Mouse (Mus musculus) limb, embryonic 12.5 days (tissue): ENCODE data around the gene Fkbpl. TPM values are rescaled to one million over a fixed set of nuclear protein-coding genes. Genes with fewer than 3 reads are reported as not detected.
A peak's percentile ranks its signal among the peaks of the same experiment; 100 is the strongest.

Experiments
- ATAC-seq: fragments of 200-750 bp; cut with Nextera tagmentation; 2 replicates; pipeline ENCODE4 v1.8.0; 2017; ENCODE audit warnings: low read depth, moderate TSS enrichment; ENCODE audit not compliant: insufficient number of reproducible peaks, insufficient read depth, low FRiP score, low TSS enrichment
- H3K27ac ChIP-seq: fragments of 300-500 bp; sonication (generic); 2 replicates; pipeline ENCODE4 v1.5.1; 2016; ENCODE audit warnings: mild to moderate bottlenecking, moderate library complexity
- H3K27me3 ChIP-seq: fragments of 300-500 bp; sonication (generic); 2 replicates; pipeline ENCODE4 v1.6.1; 2016; ENCODE audit warnings: mild to moderate bottlenecking, moderate library complexity
- H3K36me3 ChIP-seq: fragments of 300-500 bp; sonication (generic); 2 replicates; pipeline ENCODE4 v1.6.1; 2016; ENCODE audit warnings: mild to moderate bottlenecking, moderate library complexity
- H3K4me1 ChIP-seq: fragments of 300-500 bp; sonication (generic); replicated peaks from 2 replicates; pipeline ENCODE4 v1.6.1; 2016
- H3K4me2 ChIP-seq: fragments of 300-500 bp; sonication (generic); 2 replicates; pipeline ENCODE4 v1.6.1; 2016; ENCODE audit warnings: mild to moderate bottlenecking, moderate library complexity
- H3K4me3 ChIP-seq: fragments of 300-500 bp; sonication (generic); replicated peaks from 2 replicates; pipeline ENCODE4 v1.5.1; 2016; ENCODE audit warnings: mild to moderate bottlenecking
- H3K9ac ChIP-seq: fragments of 300-500 bp; sonication (generic); replicated peaks from 2 replicates; pipeline ENCODE4 v1.6.1; 2016; ENCODE audit warnings: mild to moderate bottlenecking, moderate library complexity
- H3K9me3 ChIP-seq: fragments of 300-500 bp; sonication (generic); 2 replicates; pipeline ENCODE4 v1.6.1; 2016; ENCODE audit warnings: mild to moderate bottlenecking, moderate library complexity
- WGBS: fragments of 180-500 bp; shearing (Covaris S2); methylation state at CpG from one replicate; pipeline ENCODE4 v1.1.7; 2016; 5-methylcytosine and 5-hydroxymethylcytosine counted together
- polyA plus RNA-seq: library from polyadenylated mRNA; unstranded; fragments of >200 nt; fragmentation: Nextera tagmentation; extraction: Ambion mirVana; gene quantifications from 2 replicates; pipeline ENCODE4 v1.2.1, GENCODE M21; 2016

Fkbpl gene
- polyA plus RNA-seq: 14.0 and 19.5 TPM in 2 replicates

GRCm38 (mm10) chr17:34644608-34645007, at the start of gene Fkbpl:
Gene Fkbpl, plus strand, starts transcription at chr17:34644764.
- peak within 1 kb of the TSS; percentile 72 for H3K27ac ChIP-seq

DNA sequence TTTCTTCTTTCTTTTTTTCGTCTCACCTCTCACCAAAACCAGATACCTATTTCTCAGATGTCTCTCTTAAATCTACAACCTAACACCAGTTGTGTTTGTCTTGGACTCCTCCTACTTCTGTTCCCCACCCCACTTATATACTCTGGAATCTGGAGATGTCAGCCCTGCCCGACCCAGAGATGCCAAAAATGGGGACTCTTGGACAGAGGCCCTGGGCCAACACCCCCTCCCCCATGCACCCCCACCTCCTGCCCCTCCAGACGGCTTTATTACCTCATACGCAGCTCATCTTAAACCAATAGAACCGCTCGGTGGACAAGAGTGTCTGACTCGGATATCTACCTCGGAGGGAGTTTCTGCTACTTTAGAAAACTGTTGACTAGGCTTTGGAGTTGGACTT, 48.5 kb upstream of the Fkbpl start:
- 68% methylated on average over 8 of the region's 8 CpGs for WGBS
- no peak overlapping the region for H3K9ac ChIP-seq
- H3K36me3 ChIP-seq: peaks cover 45% of the 10 kb centered on the region
- no peak overlapping the region; the same call in 1 of the 2 replicates for H3K4me3 ChIP-seq
- H3K4me1 ChIP-seq: peaks cover 48% of the 10 kb centered on the region
- no peak for ATAC-seq
- no peaks in the 10 kb centered on the region for H3K27me3 ChIP-seq
- H3K27ac ChIP-seq: no peak overlapping the region
- no peak overlapping the region for H3K4me2 ChIP-seq
- no peaks in the 10 kb centered on the region for H3K9me3 ChIP-seq

More at GRCm38 (mm10) chr17:34644608-34645007, at the start of gene Fkbpl:
- Histone ChIP-seq H3K4me2 (peak within 1 kb of the TSS; percentile 76), H3K36me3 (peaks cover 17% of the 10 kb centered on the region), H3K27me3 (no peaks in the 10 kb centered on the region), H3K4me3 (peak within 1 kb of the TSS; percentile 63), H3K9me3 (no peaks in the 10 kb centered on the region), H3K9ac (peak within 1 kb of the TSS; percentile 60), H3K4me1 (peaks cover 30% of the 10 kb centered on the region)
- under 1% methylated on average over 16 of the region's 16 CpGs for WGBS
- peak; percentile 53 for ATAC-seq

DNA sequence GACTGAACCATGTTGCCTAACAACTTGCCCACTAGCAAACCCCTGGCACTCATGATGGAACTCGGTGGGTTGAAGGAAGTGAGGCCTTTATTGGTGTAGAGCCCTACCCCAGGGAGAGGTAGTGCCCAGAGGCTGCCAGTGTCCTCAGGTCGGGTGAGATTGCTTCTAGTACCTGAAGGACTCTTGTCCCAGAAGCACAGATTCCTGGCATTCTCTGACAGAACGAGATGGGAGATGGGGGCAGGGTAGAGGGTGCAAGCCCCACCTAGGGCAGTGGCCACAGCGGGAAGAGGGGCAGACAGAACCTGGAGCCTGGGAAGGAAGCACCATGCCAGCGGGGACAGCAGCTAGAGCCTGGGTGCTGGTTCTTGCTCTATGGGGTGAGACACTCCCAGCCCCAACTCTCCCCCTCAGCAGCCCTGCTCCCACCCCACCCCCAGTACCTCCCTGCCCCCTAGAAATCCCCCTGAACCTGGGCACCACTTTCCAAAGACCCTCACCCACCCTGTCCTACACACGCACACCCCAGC, 46.9 kb upstream of the Fkbpl start, which contains the start of gene Ager:
Ager (plus strand) TSS at position 297 of the 530 bp plus-strand sequence.
- H3K4me2 ChIP-seq: no peak within 1 kb of the TSS
- H3K4me3 ChIP-seq: no peak within 1 kb of the TSS
- H3K9me3 ChIP-seq: no peaks in the 10 kb centered on the region
- peaks cover 54% of the 10 kb centered on the region for H3K36me3 ChIP-seq
- peak within 1 kb of the TSS; percentile 35; the same call in 1 of the 2 replicates for H3K27ac ChIP-seq
- peaks cover 49% of the 10 kb centered on the region for H3K4me1 ChIP-seq
- ATAC-seq: no peak
- 19% methylated on average over 6 of the region's 6 CpGs for WGBS
- H3K9ac ChIP-seq: 0 out of 2 replicates have a peak within 1 kb of the TSS, but pooled peaks have one; percentile 18
- H3K27me3 ChIP-seq: no peaks in the 10 kb centered on the region

GRCm38 (mm10) chr17:34599891-34600290, 44.7 kb upstream of the Fkbpl start:
- 74% methylated on average over 9 of the region's 9 CpGs for WGBS
- Histone ChIP-seq H3K4me1 (peaks cover 39% of the 10 kb centered on the region), H3K27ac (no peak overlapping the region), H3K27me3 (no peaks in the 10 kb centered on the region), H3K36me3 (peaks cover 44% of the 10 kb centered on the region), H3K9me3 (no peaks in the 10 kb centered on the region), H3K9ac (no peak overlapping the region), H3K4me2 (no peak overlapping the region), H3K4me3 (no peak overlapping the region)
- ATAC-seq: no peak

DNA sequence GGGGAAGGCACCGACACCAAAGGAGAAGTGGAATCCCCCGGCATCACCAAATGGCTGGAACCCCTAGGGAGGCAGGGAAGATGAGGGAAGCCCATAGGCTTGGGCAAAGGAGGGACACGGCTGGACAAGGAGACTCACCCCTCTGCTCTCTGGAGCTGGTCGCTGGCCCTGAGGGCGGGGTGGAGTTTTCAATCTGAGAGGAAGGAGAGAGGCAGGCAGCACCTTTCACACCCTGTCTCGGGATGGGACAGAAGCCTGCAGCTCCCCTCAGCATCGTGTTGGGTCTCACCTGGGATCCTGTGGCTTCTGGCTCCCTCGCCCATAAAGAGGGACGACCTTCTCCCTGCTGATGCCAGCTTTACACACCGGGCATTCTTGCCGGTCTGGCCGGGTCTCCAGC, 42.8 kb upstream of the Fkbpl start:
- peaks cover 36% of the 10 kb centered on the region for H3K4me1 ChIP-seq
- H3K4me2 ChIP-seq: peak overlapping the region; percentile 81
- H3K4me3 ChIP-seq: 0 out of 2 replicates have a peak overlapping the region, but pooled peaks have one; percentile 96
- no peak overlapping the region for H3K9ac ChIP-seq
- WGBS: 84% methylated on average over 12 of the region's 12 CpGs
- no peak overlapping the region for H3K27ac ChIP-seq
- no peaks in the 10 kb centered on the region for H3K9me3 ChIP-seq
- no peak for ATAC-seq
- H3K36me3 ChIP-seq: peaks cover 26% of the 10 kb centered on the region
- H3K27me3 ChIP-seq: no peaks in the 10 kb centered on the region

GRCm38 (mm10) chr17:34603375-34604060, 41.0 kb upstream of the Fkbpl start, which contains the start of gene Rnf5:
Gene Rnf5, minus strand, starts transcription at chr17:34603690.
- H3K9ac ChIP-seq: peak within 1 kb of the TSS; percentile 76
- peak within 1 kb of the TSS; percentile 94 for H3K4me2 ChIP-seq
- H3K9me3 ChIP-seq: no peaks in the 10 kb centered on the region
- peak; percentile 95 for ATAC-seq
- H3K27ac ChIP-seq: peak within 1 kb of the TSS; percentile 91
- H3K4me1 ChIP-seq: peaks cover 41% of the 10 kb centered on the region
- WGBS: under 1% methylated on average over 30 of the region's 30 CpGs
- H3K36me3 ChIP-seq: peaks cover 33% of the 10 kb centered on the region
- no peaks in the 10 kb centered on the region for H3K27me3 ChIP-seq
- peak within 1 kb of the TSS; percentile 96 for H3K4me3 ChIP-seq

- Histone ChIP-seq H3K9ac (peak within 1 kb of the TSS; percentile 97), H3K4me2 (peak within 1 kb of the TSS; percentile 94), H3K4me1 (peaks cover 45% of the 10 kb centered on the region), H3K27me3 (no peaks in the 10 kb centered on the region), H3K27ac (peak within 1 kb of the TSS; percentile 91), H3K4me3 (peak within 1 kb of the TSS; percentile 96), H3K36me3 (peaks cover 35% of the 10 kb centered on the region), H3K9me3 (no peaks in the 10 kb centered on the region)
- ATAC-seq: peak; percentile 86
- under 1% methylated on average over 34 of the region's 35 CpGs for WGBS
Observed at GRCm38 (mm10) chr17:34604061-34604508, 40.5 kb upstream of the Fkbpl start, which contains the start of gene Agpat1. Gene Agpat1, plus strand, starts transcription at chr17:34604262.

DNA sequence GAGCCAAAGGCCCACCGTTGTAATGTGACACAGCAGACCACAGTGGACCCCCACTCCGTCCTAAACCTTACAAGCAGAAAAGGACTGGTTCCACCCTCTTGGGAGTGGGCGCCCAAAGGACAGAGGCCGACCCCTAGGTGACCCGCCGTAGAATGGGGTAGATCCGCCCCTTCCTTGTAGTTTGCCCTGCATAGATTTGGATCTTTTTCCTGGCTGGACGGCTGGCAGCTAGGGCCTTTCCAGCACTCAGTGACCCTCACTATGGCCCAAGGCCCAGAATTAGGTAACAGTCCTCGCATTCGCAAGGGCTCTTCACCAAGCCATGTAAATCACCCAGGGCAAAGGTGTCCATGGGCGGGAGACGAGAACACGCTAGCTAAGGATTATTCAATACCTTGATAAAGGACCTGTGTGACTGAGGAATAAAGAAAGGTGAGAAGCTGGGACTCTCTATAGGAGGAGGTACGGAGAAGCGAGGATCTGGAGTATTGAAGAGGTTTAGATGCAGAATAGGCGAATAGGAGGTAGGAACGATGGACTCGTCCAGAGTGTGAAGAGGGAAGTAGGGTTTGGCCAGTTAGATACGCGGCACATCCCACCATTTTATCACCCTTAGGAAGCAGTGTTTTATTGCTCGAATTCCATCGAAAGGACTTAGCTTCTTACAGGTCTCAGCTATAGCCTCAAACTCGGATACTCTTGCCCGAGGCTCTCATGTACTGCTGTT, 39.9 kb upstream of the Fkbpl start:
- no peak for ATAC-seq
- Histone ChIP-seq H3K9ac (peak overlapping the region; percentile 97), H3K27me3 (no peaks in the 10 kb centered on the region), H3K27ac (peak overlapping the region; percentile 91), H3K36me3 (peaks cover 34% of the 10 kb centered on the region), H3K4me2 (peak overlapping the region; percentile 94), H3K4me3 (peak overlapping the region; percentile 96), H3K9me3 (no peaks in the 10 kb centered on the region), H3K4me1 (peaks cover 45% of the 10 kb centered on the region)
- 13% methylated on average over 24 of the region's 24 CpGs for WGBS

- under 1% methylated on average over 24 of the region's 30 CpGs for WGBS
- Histone ChIP-seq H3K27me3 (no peaks in the 10 kb centered on the region), H3K36me3 (peaks cover 30% of the 10 kb centered on the region), H3K4me2 (peak overlapping the region; percentile 94), H3K4me3 (peak overlapping the region; percentile 96), H3K4me1 (peaks cover 45% of the 10 kb centered on the region), H3K27ac (peak overlapping the region; percentile 91), H3K9me3 (no peaks in the 10 kb centered on the region), H3K9ac (peak overlapping the region; percentile 97)
- peak; percentile 33; the same call in 1 of the 2 replicates for ATAC-seq
Observed at GRCm38 (mm10) chr17:34605609-34606008, 39.0 kb upstream of the Fkbpl start.

DNA sequence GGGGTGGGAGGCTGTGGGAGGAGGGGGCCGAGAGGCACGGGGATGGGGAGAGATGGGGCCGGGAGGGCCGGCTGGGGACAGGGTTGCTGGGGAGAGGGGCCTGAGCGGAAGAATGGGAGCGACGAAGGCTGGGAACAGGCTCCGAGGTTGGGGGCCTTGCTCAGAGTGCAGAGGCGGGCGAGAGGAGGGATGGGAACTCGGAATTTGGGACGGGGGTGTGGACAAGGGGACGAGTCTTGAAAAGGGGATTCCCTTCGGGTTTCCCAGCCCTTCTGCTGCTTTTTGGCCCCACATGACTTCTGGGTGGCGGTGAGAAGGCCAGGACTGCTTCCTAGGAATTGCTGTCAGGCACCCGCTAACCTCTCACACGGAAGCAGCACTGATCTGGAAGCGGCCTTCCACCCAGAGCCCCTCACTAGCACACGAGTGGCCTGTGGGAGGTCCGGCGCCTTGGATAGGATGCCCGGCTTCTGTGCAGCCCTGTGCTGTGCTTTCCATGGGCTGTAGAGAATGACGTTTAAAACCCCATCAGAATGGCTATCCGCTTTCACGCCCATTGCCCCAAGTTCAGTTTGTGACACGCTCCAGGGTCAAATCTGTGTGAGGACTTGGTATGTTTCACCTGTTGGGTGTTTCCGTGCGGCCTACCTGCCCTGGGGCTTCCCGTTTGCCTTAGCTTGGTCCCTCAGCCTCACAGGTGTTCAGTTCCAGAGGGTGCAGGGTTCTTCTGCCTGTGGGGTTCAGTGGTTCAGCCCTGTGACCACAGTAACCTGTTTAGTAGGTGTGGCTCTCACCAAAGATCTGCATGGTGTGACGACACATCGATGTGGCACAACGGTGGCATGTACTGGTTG, 38.2 kb upstream of the Fkbpl start:
- H3K36me3 ChIP-seq: peaks cover 30% of the 10 kb centered on the region
- peaks cover 45% of the 10 kb centered on the region for H3K4me1 ChIP-seq

More for the DNA sequence above, 38.2 kb upstream of the Fkbpl start:
- H3K4me3 ChIP-seq: peak overlapping the region; percentile 96
- no peak for ATAC-seq
- H3K27ac ChIP-seq: peak overlapping the region; percentile 91
- peak overlapping the region; percentile 97 for H3K9ac ChIP-seq
- H3K9me3 ChIP-seq: no peaks in the 10 kb centered on the region
- H3K27me3 ChIP-seq: no peaks in the 10 kb centered on the region
- H3K4me2 ChIP-seq: peak overlapping the region; percentile 94
- WGBS: 16% methylated on average over 32 of the region's 32 CpGs
